Mouse (Mus musculus): Measurements from ENCODE around the gene Cdk14. TPM values are rescaled to one million over a fixed set of nuclear protein-coding genes. Genes with fewer than 3 reads are reported as not detected.

Gene Cdk14
- polyA plus RNA-seq, 1 experiment: 48.5 TPM

GRCm38 (mm10) chr5:4858032-4858641 lies 562.0 kb downstream of the Cdk14 start:
- TF ChIP-seq CTCF (IDR thresholded peaks at IDR 0.05; ENCODE audit: borderline replicate concordance, insufficient read depth, low read depth, low read length) (no peak), POLR2A (IDR thresholded peaks at IDR 0.05; ENCODE audit: borderline replicate concordance, insufficient read depth, low read length) (no peak)
- no peak overlapping the region for H3K4me3 ChIP-seq (replicated peaks; ENCODE audit: insufficient read depth, low read depth, low read length)
- WGBS: 53% methylated on average over 5 of the region's 5 CpGs
- H3K27me3 ChIP-seq (ENCODE audit: control insufficient read depth, insufficient read depth, low read length): no peaks in the 10 kb centered on the region
- no peak for DNase-seq
- H3K27ac ChIP-seq (ENCODE audit: insufficient read depth, low read length): no peak overlapping the region
- H3K4me1 ChIP-seq (ENCODE audit: control insufficient read depth, insufficient read depth, low read length): no peaks in the 10 kb centered on the region

GRCm38 (mm10) chr5:4853503-4853902 lies 566.6 kb downstream of the Cdk14 start:
- TF ChIP-seq CTCF (IDR thresholded peaks at IDR 0.05; ENCODE audit: borderline replicate concordance, insufficient read depth, low read depth, low read length) (no peak), POLR2A (IDR thresholded peaks at IDR 0.05; ENCODE audit: borderline replicate concordance, insufficient read depth, low read length) (no peak)
- WGBS: 89% methylated on average over 2 of the region's 2 CpGs

GRCm38 (mm10) chr5:4852711-4853320 lies 567.3 kb downstream of the Cdk14 start:
- H3K4me1 ChIP-seq (ENCODE audit: control insufficient read depth, insufficient read depth, low read length): no peaks in the 10 kb centered on the region
- TF ChIP-seq POLR2A (IDR thresholded peaks at IDR 0.05; ENCODE audit: borderline replicate concordance, insufficient read depth, low read length) (no peak), CTCF (IDR thresholded peaks at IDR 0.05; ENCODE audit: borderline replicate concordance, insufficient read depth, low read depth, low read length) (no peak)
- H3K4me3 ChIP-seq (replicated peaks; ENCODE audit: insufficient read depth, low read depth, low read length): no peak overlapping the region
- no peaks in the 10 kb centered on the region for H3K27me3 ChIP-seq (ENCODE audit: control insufficient read depth, insufficient read depth, low read length)
- WGBS: 55% methylated on average over 6 of the region's 6 CpGs
- no peak for DNase-seq
- H3K27ac ChIP-seq (ENCODE audit: insufficient read depth, low read length): no peak overlapping the region

More at GRCm38 (mm10) chr5:4853503-4853902, 566.6 kb downstream of the Cdk14 start:
- no peak overlapping the region for H3K4me3 ChIP-seq (replicated peaks; ENCODE audit: insufficient read depth, low read depth, low read length)
- H3K4me1 ChIP-seq (ENCODE audit: control insufficient read depth, insufficient read depth, low read length): no peaks in the 10 kb centered on the region
- DNase-seq: no peak
- no peaks in the 10 kb centered on the region for H3K27me3 ChIP-seq (ENCODE audit: control insufficient read depth, insufficient read depth, low read length)
- H3K27ac ChIP-seq (ENCODE audit: insufficient read depth, low read length): no peak overlapping the region

- no peak for DNase-seq
- Histone ChIP-seq H3K27ac (ENCODE audit: insufficient read depth, low read length) (no peak overlapping the region), H3K27me3 (ENCODE audit: control insufficient read depth, insufficient read depth, low read length) (no peaks in the 10 kb centered on the region), H3K4me1 (ENCODE audit: control insufficient read depth, insufficient read depth, low read length) (no peaks in the 10 kb centered on the region), H3K4me3 (replicated peaks; ENCODE audit: insufficient read depth, low read depth, low read length) (no peak overlapping the region)
- WGBS: 82% methylated on average over 9 of the region's 9 CpGs
- no peak for TF ChIP-seq CTCF (IDR thresholded peaks at IDR 0.05; ENCODE audit: borderline replicate concordance, insufficient read depth, low read depth, low read length)
- no peak for TF ChIP-seq POLR2A (IDR thresholded peaks at IDR 0.05; ENCODE audit: borderline replicate concordance, insufficient read depth, low read length)
These were observed 568.0 kb downstream of the Cdk14 start for GRCm38 (mm10) chr5:4851934-4852710.

DNA sequence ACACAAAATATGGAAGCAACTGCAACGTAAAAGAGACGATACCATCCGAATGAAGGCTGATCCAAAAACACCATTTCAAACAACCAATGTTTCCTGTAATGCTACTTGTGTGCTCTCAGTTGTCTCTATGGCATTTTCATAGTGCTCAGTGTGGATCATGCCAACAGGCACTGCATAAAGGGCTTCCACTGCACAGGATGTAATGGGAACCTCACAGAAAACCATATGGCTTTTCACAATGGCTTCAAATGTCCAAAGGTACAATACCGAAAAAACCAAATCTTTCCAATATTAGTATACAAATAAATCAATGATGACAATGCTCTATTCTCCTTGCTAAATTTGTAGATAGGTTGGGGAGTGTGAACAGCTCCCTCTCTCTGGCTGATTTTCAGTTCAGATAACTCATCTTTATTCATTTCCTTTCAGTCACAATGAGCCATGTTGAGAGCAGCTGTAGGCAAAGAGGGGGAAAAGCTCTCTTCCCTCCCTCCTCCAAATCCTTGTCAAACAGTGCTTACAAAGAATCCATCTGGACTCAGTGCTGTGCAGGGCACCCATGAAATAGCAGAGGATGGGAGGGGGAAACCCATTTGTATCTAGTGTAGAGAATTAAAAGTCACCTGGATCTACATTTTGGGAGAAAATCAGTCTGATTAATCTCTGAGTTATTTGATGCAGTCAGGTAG lies 568.7 kb downstream of the Cdk14 start:
- H3K4me1 ChIP-seq (ENCODE audit: control insufficient read depth, insufficient read depth, low read length): no peaks in the 10 kb centered on the region
- no peaks in the 10 kb centered on the region for H3K27me3 ChIP-seq (ENCODE audit: control insufficient read depth, insufficient read depth, low read length)
- H3K27ac ChIP-seq (ENCODE audit: insufficient read depth, low read length): no peak overlapping the region
- 94% methylated on average over 4 of the region's 4 CpGs for whole genome bisulfite sequencing
- DNase-seq: no peak
- TF ChIP-seq POLR2A (IDR thresholded peaks at IDR 0.05; ENCODE audit: borderline replicate concordance, insufficient read depth, low read length) (no peak), CTCF (IDR thresholded peaks at IDR 0.05; ENCODE audit: borderline replicate concordance, insufficient read depth, low read depth, low read length) (no peak)
- H3K4me3 ChIP-seq (replicated peaks; ENCODE audit: insufficient read depth, low read depth, low read length): no peak overlapping the region

- Histone ChIP-seq H3K4me3 (replicated peaks; ENCODE audit: insufficient read depth, low read depth, low read length) (no peak overlapping the region), H3K27me3 (ENCODE audit: control insufficient read depth, insufficient read depth, low read length) (no peaks in the 10 kb centered on the region), H3K4me1 (ENCODE audit: control insufficient read depth, insufficient read depth, low read length) (no peaks in the 10 kb centered on the region), H3K27ac (ENCODE audit: insufficient read depth, low read length) (no peak overlapping the region)
- no peak for DNase-seq
- WGBS: 35% methylated on average over 13 of the region's 13 CpGs
- TF ChIP-seq CTCF (IDR thresholded peaks at IDR 0.05; ENCODE audit: borderline replicate concordance, insufficient read depth, low read depth, low read length) (no peak), POLR2A (IDR thresholded peaks at IDR 0.05; ENCODE audit: borderline replicate concordance, insufficient read depth, low read length) (no peak)
These were observed 585.2 kb downstream of the Cdk14 start for GRCm38 (mm10) chr5:4834819-4835480.

DNA sequence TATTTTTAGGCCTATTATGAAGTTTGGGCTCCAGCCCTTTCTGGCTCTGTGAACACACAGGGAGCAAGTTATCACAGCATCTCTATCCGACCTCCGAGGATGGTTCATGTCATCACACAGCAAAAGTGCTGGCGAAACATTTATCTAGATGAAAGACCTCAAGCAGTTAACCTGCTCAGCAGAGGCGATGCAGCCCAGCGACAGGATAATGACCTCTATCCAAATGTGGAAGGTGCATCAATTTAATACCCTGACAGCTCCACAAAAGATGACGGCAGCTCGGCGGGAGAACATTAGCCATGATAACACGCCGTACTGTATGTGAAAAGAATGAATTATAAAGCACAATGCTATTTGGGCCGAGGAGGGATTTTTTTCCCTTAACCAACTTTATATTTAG lies 586.2 kb downstream of the Cdk14 start:
- Histone ChIP-seq H3K4me1 (ENCODE audit: control insufficient read depth, insufficient read depth, low read length) (no peaks in the 10 kb centered on the region), H3K4me3 (replicated peaks; ENCODE audit: insufficient read depth, low read depth, low read length) (no peak overlapping the region), H3K27me3 (ENCODE audit: control insufficient read depth, insufficient read depth, low read length) (no peaks in the 10 kb centered on the region), H3K27ac (ENCODE audit: insufficient read depth, low read length) (no peak overlapping the region)
- WGBS: 49% methylated on average over 11 of the region's 11 CpGs
- no peak for TF ChIP-seq POLR2A (IDR thresholded peaks at IDR 0.05; ENCODE audit: borderline replicate concordance, insufficient read depth, low read length)
- no peak for TF ChIP-seq CTCF (IDR thresholded peaks at IDR 0.05; ENCODE audit: borderline replicate concordance, insufficient read depth, low read depth, low read length)
- DNase-seq: no peak

Data from cerebellum, adult 2 months (tissue).